21 mouse cellular contexts compared by ENCODE assay signal in genomic region chr15:100753045-100753444, GRCm38 (mm10). TPM values are rescaled to one million over a fixed set of nuclear protein-coding genes. Genes with fewer than 3 reads are reported as not detected.
A peak's percentile ranks its signal among the peaks of the same experiment; 100 is the strongest.
DNase-seq lines count a peak whose midpoint lies in the region; ATAC-seq and TF ChIP-seq lines count a peak whose summit lies in the region.
"Had no signal": no experiment of that assay in that cellular context is flagged by ENCODE, and none has a peak within 500 bp of the region (broad histone marks: within the 10 kb centered on the region; RNA-seq: fewer than 3 reads in every experiment).

No protein-coding gene starts in this region.

- H3K9me3 ChIP-seq in embryonic facial prominence, embryonic 14.5 days (ENCODE audit: control insufficient read depth, low read length), result no peaks in the 10 kb centered on the region
- no peaks in the 10 kb centered on the region for H3K9me3 ChIP-seq in embryonic facial prominence, embryonic 10.5 days
- H3K9me3 ChIP-seq: embryonic facial prominence, embryonic 15.5 days; forebrain, embryonic 13.5 days; heart, embryonic 13.5 days; hindbrain, embryonic 15.5 days had no signal

- TF ChIP-seq CTCF in spleen, adult 2 months (IDR thresholded peaks at IDR 0.05; ENCODE audit: extremely low read depth, insufficient read depth, insufficient read length, insufficient replicate concordance), result no peak

- peak; percentile 3 for DNase-seq in embryonic facial prominence, embryonic 14.5 days (ENCODE audit: low spot score)
- no peak for DNase-seq in embryonic facial prominence, embryonic 10.5 days (ENCODE audit: low spot score)
- no peak for DNase-seq in spleen, adult 2 months (ENCODE audit: low read depth in 1 of 2, low spot score in 2 of 2)
- DNase-seq in spleen, postnatal 4 days (ENCODE audit: low spot score in 2 of 2), result no peak
- peak; percentile 68 for DNase-seq in naive thymus-derived CD4-positive, alpha-beta T cell, adult 2 months (ENCODE audit: low read depth)
- no peak for DNase-seq in kidney, adult 9 months
- DNase-seq in embryo, embryonic 11 days, result no peak
- DNase-seq: adrenal gland, postnatal 14 days; cerebellum, adult 11-12 months; cerebellum, adult 9-10 months; cerebellum, postnatal 25 days; forebrain, postnatal 0 days; gastrocnemius, postnatal 14 days; heart, postnatal 36 days had no signal

- no peak for ATAC-seq in embryonic facial prominence, embryonic 14.5 days (ENCODE audit: low read depth)
- ATAC-seq: activated CD4-positive, CD25-positive, alpha-beta regulatory T cell, adult 4 months; forebrain, embryonic 13.5 days; forebrain, postnatal 0 days; inflammation-experienced regulatory T-cells, adult 6 months had no signal

- no peak overlapping the region for H3K9ac ChIP-seq in embryonic facial prominence, embryonic 14.5 days (ENCODE audit: low read depth, low read length)
- H3K9ac ChIP-seq: embryonic facial prominence, embryonic 15.5 days; forebrain, embryonic 13.5 days; forebrain, postnatal 0 days; heart, embryonic 13.5 days; hindbrain, embryonic 15.5 days had no signal

- H3K27ac ChIP-seq in embryonic facial prominence, embryonic 14.5 days (replicated peaks; ENCODE audit: low read depth, low read length), result no peak overlapping the region
- H3K27ac ChIP-seq in embryonic facial prominence, embryonic 10.5 days (replicated peaks), result no peak overlapping the region
- peak overlapping the region; percentile 1; the same call in 1 of the 2 replicates for H3K27ac ChIP-seq in spleen, adult 2 months (ENCODE audit: insufficient read depth, low read length)
- H3K27ac ChIP-seq: embryonic facial prominence, embryonic 15.5 days; forebrain, embryonic 13.5 days; heart, embryonic 13.5 days; hindbrain, embryonic 15.5 days had no signal

- H3K4me1 ChIP-seq in embryonic facial prominence, embryonic 14.5 days (ENCODE audit: control insufficient read depth, insufficient read depth, low read length), result no peaks in the 10 kb centered on the region
- H3K4me1 ChIP-seq in embryonic facial prominence, embryonic 10.5 days, result peaks cover 28% of the 10 kb centered on the region
- H3K4me1 ChIP-seq in spleen, adult 2 months (ENCODE audit: control insufficient read depth, insufficient read depth, insufficient read length), result peaks cover 7% of the 10 kb centered on the region; the same call in 1 of the 2 replicates

- H3K27me3 ChIP-seq in embryonic facial prominence, embryonic 14.5 days (replicated peaks; ENCODE audit: control insufficient read depth, insufficient read depth, low read length), result no peaks in the 10 kb centered on the region
- H3K27me3 ChIP-seq in embryonic facial prominence, embryonic 10.5 days (replicated peaks; ENCODE audit: low read depth, poor library complexity, severe bottlenecking), result peaks cover 16% of the 10 kb centered on the region
- H3K27me3 ChIP-seq in spleen, adult 2 months (ENCODE audit: control insufficient read depth, insufficient read depth, low read length), result no peaks in the 10 kb centered on the region
- H3K27me3 ChIP-seq: embryonic facial prominence, embryonic 15.5 days; forebrain, embryonic 13.5 days; hindbrain, embryonic 15.5 days had no signal

- H3K4me2 ChIP-seq in embryonic facial prominence, embryonic 14.5 days (ENCODE audit: low read depth, low read length), result no peak overlapping the region
- H3K4me2 ChIP-seq: embryonic facial prominence, embryonic 15.5 days; forebrain, embryonic 13.5 days; heart, embryonic 13.5 days; hindbrain, embryonic 15.5 days had no signal

- H3K36me3 ChIP-seq in embryonic facial prominence, embryonic 14.5 days (ENCODE audit: control insufficient read depth, insufficient read depth, low read length), result no peaks in the 10 kb centered on the region
- no peaks in the 10 kb centered on the region for H3K36me3 ChIP-seq in embryonic facial prominence, embryonic 10.5 days (replicated peaks)
- no peaks in the 10 kb centered on the region for H3K36me3 ChIP-seq in spleen, adult 2 months (ENCODE audit: control insufficient read depth, insufficient read depth, low read length)
- H3K36me3 ChIP-seq: embryonic facial prominence, embryonic 15.5 days; G1E; heart, embryonic 13.5 days; hindbrain, embryonic 15.5 days had no signal

- 54% methylated on average over 5 of the region's 5 CpGs for WGBS in embryonic facial prominence, embryonic 14.5 days
- 68% methylated on average over 5 of the region's 5 CpGs for WGBS in embryonic facial prominence, embryonic 10.5 days
- WGBS in spleen, adult 2 months, result 73% methylated on average over 5 of the region's 5 CpGs

- H3K4me3 ChIP-seq in embryonic facial prominence, embryonic 14.5 days (ENCODE audit: low read depth, low read length), result no peak overlapping the region
- H3K4me3 ChIP-seq in embryonic facial prominence, embryonic 10.5 days, result no peak overlapping the region
- H3K4me3 ChIP-seq in spleen, adult 2 months (ENCODE audit: extremely low read depth, insufficient read depth, insufficient read length), result no peak overlapping the region
- H3K4me3 ChIP-seq: embryonic facial prominence, embryonic 15.5 days; forebrain, embryonic 13.5 days; heart, embryonic 13.5 days; hindbrain, embryonic 15.5 days had no signal

- no peak for TF ChIP-seq POLR2A in spleen, adult 2 months (IDR thresholded peaks at IDR 0.05; ENCODE audit: low read depth, low read length)

RNA-seq across cellular contexts. Expression of gene Slc4a8, which starts 8.5 kb away (rescaled TPM):
- polyA plus RNA-seq in embryonic facial prominence, embryonic 14.5 days (2014; fragmentation: Nextera tagmentation; extraction: Ambion mirVana), result 3.1 and 4.3 TPM in 2 replicates
- 9.0 and 10.2 TPM in 2 replicates for polyA plus RNA-seq in embryonic facial prominence, embryonic 10.5 days (2016; fragmentation: Nextera tagmentation; extraction: Ambion mirVana)
- polyA plus RNA-seq in spleen, adult 2 months (2012; rRNA removed), result 11.0 and 13.9 TPM in 2 replicates
- polyA plus RNA-seq: G1E had no signal

RNA-seq across cellular contexts. Expression of gene Galnt6, which starts 23.9 kb away (rescaled TPM):
- polyA plus RNA-seq in embryonic facial prominence, embryonic 14.5 days (2014; fragmentation: Nextera tagmentation; extraction: Ambion mirVana), result 1.5 and 2.1 TPM in 2 replicates
- polyA plus RNA-seq in embryonic facial prominence, embryonic 10.5 days (2016; fragmentation: Nextera tagmentation; extraction: Ambion mirVana), result 0.05 and 0.16 TPM in 2 replicates
- polyA plus RNA-seq in spleen, adult 2 months (2012; rRNA removed), result 13.9 and 16.1 TPM in 2 replicates

Comparison
In these comparisons a context has a peak if more than half of its experiments do, and no peak if none do; other contexts are left out.
1. DNase-seq: peak in embryonic facial prominence, embryonic 14.5 days (single experiment) and naive thymus-derived CD4-positive, alpha-beta T cell, adult 2 months (single experiment); none in embryonic facial prominence, embryonic 10.5 days (single experiment), spleen, adult 2 months (0 of 2), spleen, postnatal 4 days (0 of 2), kidney, adult 9 months (single experiment) and embryo, embryonic 11 days (single experiment).